Mouse (Mus musculus) cerebellum, adult 9-11 months (tissue): ENCODE measurements around the gene Itpkb.

Source experiments
- DNase-seq: peaks from one replicate; pipeline ENCODE4 v3.0.0; 2022

Itpkb gene

GRCm38 (mm10) chr1:180315127-180315526 lies 15.2 kb upstream of the Itpkb start:
- no peak for DNase-seq

- DNase-seq: no peak
Observed at GRCm38 (mm10) chr1:180317450-180317849, 12.8 kb upstream of the Itpkb start.

- DNase-seq: no peak
Observed at GRCm38 (mm10) chr1:180318407-180318806, 11.9 kb upstream of the Itpkb start.

GRCm38 (mm10) chr1:180319895-180320294 lies 10.4 kb upstream of the Itpkb start:
- DNase-seq: no peak

GRCm38 (mm10) chr1:180322896-180323295 lies 7.4 kb upstream of the Itpkb start:
- DNase-seq: no peak

GRCm38 (mm10) chr1:180323491-180323890 lies 6.8 kb upstream of the Itpkb start:
- DNase-seq: no peak

- DNase-seq: no peak
Observed at GRCm38 (mm10) chr1:180324271-180324670, 6.0 kb upstream of the Itpkb start.

GRCm38 (mm10) chr1:180328794-180329665 lies 1.3 kb upstream of the Itpkb start:
- peak; percentile 22 for DNase-seq

GRCm38 (mm10) chr1:180329706-180330105 lies 579 bp upstream of the Itpkb start:
- DNase-seq: no peak

GRCm38 (mm10) chr1:180330707-180331545 lies 641 bp downstream of the Itpkb start:
- DNase-seq: peak; percentile 48

GRCm38 (mm10) chr1:180331546-180332075 lies 1.3 kb downstream of the Itpkb start:
- DNase-seq: peak; percentile 70

GRCm38 (mm10) chr1:180332076-180332927 lies 2.0 kb downstream of the Itpkb start:
- DNase-seq: peak; percentile 64

- peak; percentile 43 for DNase-seq
Observed at GRCm38 (mm10) chr1:180332928-180333440, 2.7 kb downstream of the Itpkb start.

- DNase-seq: peak; percentile 41
Observed at GRCm38 (mm10) chr1:180333588-180333987, 3.3 kb downstream of the Itpkb start.

- DNase-seq: no peak
Observed at GRCm38 (mm10) chr1:180334541-180334940, 4.3 kb downstream of the Itpkb start.

- DNase-seq: no peak
Observed at GRCm38 (mm10) chr1:180335513-180336375, 5.5 kb downstream of the Itpkb start.

GRCm38 (mm10) chr1:180338358-180338757 lies 8.1 kb downstream of the Itpkb start:
- no peak for DNase-seq

- DNase-seq: no peak
Observed at GRCm38 (mm10) chr1:180339143-180339542, 8.9 kb downstream of the Itpkb start.

- DNase-seq: no peak
Observed at GRCm38 (mm10) chr1:180342944-180343343, 12.7 kb downstream of the Itpkb start.

- DNase-seq: no peak
Observed at GRCm38 (mm10) chr1:180343434-180344210, 13.3 kb downstream of the Itpkb start.
